ENCODE assay signal across 24 mouse cellular contexts in the genomic region with DNA sequence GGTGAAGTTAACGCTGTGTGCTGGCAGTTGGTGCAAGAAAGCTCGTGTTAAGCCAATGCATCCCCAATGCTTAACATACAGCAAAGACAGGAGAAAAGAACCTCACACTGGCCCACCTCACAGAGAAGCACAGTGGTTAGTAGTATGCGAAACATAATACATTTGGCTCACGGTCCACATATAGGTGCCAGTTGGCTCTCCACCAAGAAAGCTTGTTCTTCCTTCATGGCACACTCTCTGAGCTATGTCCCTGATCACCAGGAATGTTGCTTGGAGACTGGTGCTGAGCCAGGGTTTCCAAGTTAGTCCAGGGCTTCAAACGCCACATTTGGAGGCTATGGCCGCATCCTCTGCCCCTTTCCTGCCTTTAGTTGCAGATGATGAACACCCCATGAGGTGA. TPM values are rescaled to one million over a fixed set of nuclear protein-coding genes. Genes with fewer than 3 reads are reported as not detected.
DNase-seq lines count a peak whose midpoint lies in the region; ATAC-seq lines count a peak whose summit lies in the region.
"Had no signal": no experiment of that assay in that cellular context is flagged by ENCODE, and none has a peak within 500 bp of the region (broad histone marks: within the 10 kb centered on the region; RNA-seq: fewer than 3 reads in every experiment).

No protein-coding gene starts in this region.

- H3K4me1 ChIP-seq in forebrain, embryonic 14.5 days (ENCODE audit: control insufficient read depth, insufficient read depth, low read length) = no peaks in the 10 kb centered on the region
- H3K4me1 ChIP-seq in forebrain, embryonic 12.5 days = no peaks in the 10 kb centered on the region
- H3K4me1 ChIP-seq in megakaryocyte, embryonic 14.5 days = peaks cover 46% of the 10 kb centered on the region
- H3K4me1 ChIP-seq: forebrain, embryonic 15.5 days; hindbrain, embryonic 10.5 days had no signal

- peaks cover 27% of the 10 kb centered on the region for H3K36me3 ChIP-seq in forebrain, embryonic 14.5 days (ENCODE audit: control insufficient read depth, insufficient read depth, low read length)
- H3K36me3 ChIP-seq in forebrain, embryonic 12.5 days (replicated peaks) = peaks cover 9% of the 10 kb centered on the region; the same call in 1 of the 2 replicates
- H3K36me3 ChIP-seq in megakaryocyte, embryonic 14.5 days (replicated peaks; ENCODE audit: low read length) = peaks cover 42% of the 10 kb centered on the region

- no peak for ATAC-seq in forebrain, embryonic 14.5 days
- ATAC-seq in forebrain, embryonic 12.5 days (ENCODE audit: low FRiP score) = no peak
- ATAC-seq in megakaryocyte, adult 5-6 weeks (ENCODE audit: poor library complexity, severe bottlenecking) = no peak
- ATAC-seq: activated CD4-positive, CD25-positive, alpha-beta regulatory T cell, adult 4 months; CD4-positive, CD25-positive, alpha-beta regulatory T cell, adult 4 months; forebrain, embryonic 15.5 days had no signal

- H3K4me2 ChIP-seq in forebrain, embryonic 14.5 days (ENCODE audit: low read length) = no peak overlapping the region
- H3K4me2 ChIP-seq in forebrain, embryonic 12.5 days = no peak overlapping the region
- H3K4me2 ChIP-seq: embryonic facial prominence, embryonic 13.5 days; forebrain, embryonic 15.5 days; heart, embryonic 11.5 days; hindbrain, embryonic 14.5 days had no signal

- no peak overlapping the region for H3K9ac ChIP-seq in forebrain, embryonic 14.5 days (ENCODE audit: low read length)
- no peak overlapping the region for H3K9ac ChIP-seq in forebrain, embryonic 12.5 days
- H3K9ac ChIP-seq: embryonic facial prominence, embryonic 13.5 days; forebrain, embryonic 15.5 days; hindbrain, embryonic 14.5 days had no signal

- no peak overlapping the region for H3K27ac ChIP-seq in forebrain, embryonic 14.5 days (ENCODE audit: low read depth, low read length)
- no peak overlapping the region for H3K27ac ChIP-seq in forebrain, embryonic 12.5 days
- H3K27ac ChIP-seq: embryonic facial prominence, embryonic 13.5 days; forebrain, embryonic 10.5 days; forebrain, embryonic 15.5 days; hindbrain, embryonic 10.5 days; hindbrain, embryonic 14.5 days had no signal

- 80% methylated on average over 6 of the region's 6 CpGs for WGBS in forebrain, embryonic 14.5 days
- whole genome bisulfite sequencing in forebrain, embryonic 12.5 days = 84% methylated on average over 6 of the region's 6 CpGs

- H3K9me3 ChIP-seq in forebrain, embryonic 14.5 days (replicated peaks; ENCODE audit: control insufficient read depth, low read length) = no peaks in the 10 kb centered on the region
- H3K9me3 ChIP-seq in forebrain, embryonic 12.5 days = no peaks in the 10 kb centered on the region
- H3K9me3 ChIP-seq in megakaryocyte, embryonic 14.5 days = no peaks in the 10 kb centered on the region
- H3K9me3 ChIP-seq: embryonic facial prominence, embryonic 13.5 days; forebrain, embryonic 10.5 days; forebrain, embryonic 15.5 days; hindbrain, embryonic 10.5 days had no signal

- H3K27me3 ChIP-seq in forebrain, embryonic 14.5 days (replicated peaks; ENCODE audit: control insufficient read depth, insufficient read depth, low read length) = no peaks in the 10 kb centered on the region
- H3K27me3 ChIP-seq in forebrain, embryonic 12.5 days = no peaks in the 10 kb centered on the region
- no peaks in the 10 kb centered on the region for H3K27me3 ChIP-seq in megakaryocyte, embryonic 14.5 days (replicated peaks)
- H3K27me3 ChIP-seq: embryonic facial prominence, embryonic 13.5 days; forebrain, embryonic 15.5 days had no signal

- no peak overlapping the region for H3K4me3 ChIP-seq in forebrain, embryonic 14.5 days (ENCODE audit: low read depth, low read length)
- no peak overlapping the region for H3K4me3 ChIP-seq in forebrain, embryonic 12.5 days (replicated peaks)
- peak overlapping the region; percentile 60 for H3K4me3 ChIP-seq in megakaryocyte, embryonic 14.5 days (replicated peaks)
- H3K4me3 ChIP-seq: embryonic facial prominence, embryonic 13.5 days; forebrain, embryonic 10.5 days; forebrain, embryonic 15.5 days; hindbrain, embryonic 10.5 days had no signal

- DNase-seq in forebrain, embryonic 14.5 days (ENCODE audit: low spot score) = peak; percentile 22
- DNase-seq in 3T3-L1 (ENCODE audit: low read depth, low spot score) = peak; percentile 39
- peak; percentile 5 for DNase-seq in brain, adult 2 months (ENCODE audit: low read depth, low spot score)
- no peak for DNase-seq in kidney, postnatal 4 days
- DNase-seq: adrenal gland, adult 8-10 months; adrenal gland, postnatal 25 days; cerebellum, adult 11 months; cerebellum, adult 2 months; cerebellum, adult 9-11 months; cerebellum, postnatal 25 days; gastrocnemius, postnatal 10 days; gastrocnemius, postnatal 36 days; kidney, adult 18-20 months had no signal

RNA-seq across cellular contexts. Expression of gene Asb1, which starts 20.9 kb away (rescaled TPM):
- polyA plus RNA-seq in forebrain, embryonic 14.5 days (2014; fragmentation: Nextera tagmentation; extraction: Ambion mirVana) = 11.3 and 14.7 TPM in 2 replicates
- polyA plus RNA-seq in forebrain, embryonic 12.5 days (2016; fragmentation: Nextera tagmentation; extraction: Ambion mirVana) = 17.0 and 17.1 TPM in 2 replicates
- polyA plus RNA-seq in megakaryocyte, embryonic 14.5 days (2012; ENCODE audit: insufficient read depth, low replicate concordance) = 3.0 and 8.1 TPM in 2 replicates
- total RNA-seq in megakaryocyte, adult 5-6 weeks (2015) = 3.7 and 4.1 TPM in 2 replicates
- 5.9 and 11.7 TPM in 2 replicates for total RNA-seq in megakaryocyte, adult 5-6 weeks (2017)

Comparison
In these comparisons a context has a peak if more than half of its experiments do, and no peak if none do; other contexts are left out.
1. DNase-seq: peak in forebrain, embryonic 14.5 days (single experiment), 3T3-L1 (single experiment) and brain, adult 2 months (single experiment); none in kidney, postnatal 4 days (0 of 2).